Mouse (Mus musculus) lung, embryonic 15.5 days (tissue): Measurements from ENCODE around the gene Glyat. TPM values are rescaled to one million over a fixed set of nuclear protein-coding genes. Genes with fewer than 3 reads are reported as not detected.
"Not testable (repeated sequence)": the region's sequence is repeated elsewhere in the genome, so short reads cannot be mapped to it uniquely, and the experiment has no call there.

Experiments
- ATAC-seq: fragments of 200-750 bp; cut with Nextera tagmentation; 2 replicates; pipeline ENCODE4 v1.8.0; 2017; ENCODE audit warnings: moderate number of reproducible peaks, borderline replicate concordance; ENCODE audit not compliant: low FRiP score, low TSS enrichment; ENCODE audit errors: extremely low read depth
- H3K27ac ChIP-seq: fragments of 300-500 bp; sonication (generic); 2 replicates; pipeline ENCODE4 v1.5.1; 2015; ENCODE audit warnings: moderate library complexity, mild to moderate bottlenecking, inconsistent platforms
- H3K27me3 ChIP-seq: fragments of 300-500 bp; sonication (generic); 2 replicates; pipeline ENCODE4 v1.6.1; 2015; ENCODE audit warnings: inconsistent platforms
- H3K36me3 ChIP-seq: fragments of 300-500 bp; sonication (generic); 2 replicates; pipeline ENCODE4 v1.6.1; 2015; ENCODE audit warnings: inconsistent platforms
- H3K4me1 ChIP-seq: fragments of 300-500 bp; sonication (generic); 2 replicates; pipeline ENCODE4 v1.6.1; 2015; ENCODE audit warnings: inconsistent platforms
- H3K4me2 ChIP-seq: fragments of 300-500 bp; sonication (generic); 2 replicates; pipeline ENCODE4 v1.6.1; 2015; ENCODE audit warnings: inconsistent platforms, mild to moderate bottlenecking, moderate library complexity
- H3K4me3 ChIP-seq: fragments of 300-500 bp; sonication (generic); 2 replicates; pipeline ENCODE4 v1.5.1; 2015; ENCODE audit warnings: mild to moderate bottlenecking, inconsistent platforms
- H3K9ac ChIP-seq: fragments of 300-500 bp; sonication (generic); 2 replicates; pipeline ENCODE4 v1.6.1; 2015; ENCODE audit warnings: inconsistent platforms
- H3K9me3 ChIP-seq: fragments of 300-500 bp; sonication (generic); 2 replicates; pipeline ENCODE4 v1.6.1; 2016; ENCODE audit warnings: inconsistent platforms
- WGBS: fragments of 180-500 bp; shearing (Covaris S2); methylation state at CpG from one replicate; pipeline ENCODE4 v1.1.7; 2015; 5-methylcytosine and 5-hydroxymethylcytosine counted together
- polyA plus RNA-seq: library from polyadenylated mRNA; unstranded; fragments of >200 nt; fragmentation: Nextera tagmentation; extraction: Ambion mirVana; gene quantifications from 2 replicates; pipeline ENCODE4 v1.2.1, GENCODE M21; 2015

The Glyat gene
- polyA plus RNA-seq, 1 experiment from 2014 or later = not detected

GRCm38 (mm10) chr19:12613646-12614045 is 19.5 kb upstream of the Glyat start:
- 60% methylated on average over 1 of the region's 1 CpGs for WGBS
- Histone ChIP-seq H3K4me3 (no peak overlapping the region), H3K9ac (no peak overlapping the region), H3K4me1 (no peaks in the 10 kb centered on the region), H3K36me3 (no peaks in the 10 kb centered on the region), H3K27ac (no peak overlapping the region), H3K27me3 (no peaks in the 10 kb centered on the region), H3K4me2 (no peak overlapping the region), H3K9me3 (no peaks in the 10 kb centered on the region)
- no peak for ATAC-seq

DNA sequence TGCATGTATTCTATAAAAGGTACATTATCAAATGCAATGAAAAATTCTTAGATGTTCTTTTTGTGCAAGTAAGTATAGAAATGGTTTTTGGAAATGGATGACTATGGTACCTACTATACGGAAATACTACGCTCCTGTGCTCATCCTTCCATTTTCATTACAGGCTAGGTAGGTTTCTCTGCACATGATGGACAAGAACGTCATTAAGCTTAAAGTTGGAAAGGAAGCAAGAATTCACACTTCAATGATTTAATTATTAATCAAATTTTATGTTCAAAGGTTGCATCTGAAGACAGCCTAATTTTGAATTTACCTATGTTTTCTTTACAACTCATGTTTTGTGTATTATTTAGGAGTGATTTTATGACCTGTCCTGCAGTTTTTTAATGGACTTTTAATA is 1.2 kb downstream of the Glyat start:
- Histone ChIP-seq H3K27ac (no peak overlapping the region), H3K4me2 (no peak overlapping the region), H3K4me1 (no peaks in the 10 kb centered on the region), H3K4me3 (no peak overlapping the region), H3K9ac (no peak overlapping the region), H3K27me3 (no peaks in the 10 kb centered on the region), H3K36me3 (no peaks in the 10 kb centered on the region), H3K9me3 (no peaks in the 10 kb centered on the region)
- 85% methylated on average over 3 of the region's 3 CpGs for WGBS
- no peak for ATAC-seq

GRCm38 (mm10) chr19:12634963-12635362 is 1.9 kb downstream of the Glyat start:
- Histone ChIP-seq H3K27ac (no peak overlapping the region), H3K4me3 (no peak overlapping the region), H3K4me2 (no peak overlapping the region), H3K9ac (no peak overlapping the region), H3K9me3 (no peaks in the 10 kb centered on the region), H3K27me3 (no peaks in the 10 kb centered on the region), H3K36me3 (no peaks in the 10 kb centered on the region), H3K4me1 (no peaks in the 10 kb centered on the region)
- ATAC-seq = no peak
- 78% methylated on average over 4 of the region's 4 CpGs for WGBS

DNA sequence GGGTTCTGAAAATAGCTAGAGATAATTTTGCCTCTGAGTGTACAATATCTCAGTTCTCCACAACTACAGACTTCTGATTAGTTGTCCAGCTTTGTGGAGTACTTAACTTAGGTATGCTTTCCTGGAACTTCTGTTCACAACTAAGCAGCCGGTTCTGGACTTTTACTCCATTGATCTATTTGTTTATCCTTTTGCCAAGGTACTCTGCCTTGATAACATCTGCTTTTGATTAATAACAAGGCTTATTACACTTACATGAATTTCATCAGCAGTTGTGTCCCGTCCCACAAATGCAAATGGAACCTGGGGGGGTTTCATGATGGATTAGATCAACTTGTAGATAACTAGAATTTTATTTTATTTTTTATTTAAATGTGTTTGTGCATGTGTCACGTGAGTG is 3.8 kb downstream of the Glyat start:
- no peaks in the 10 kb centered on the region for H3K9me3 ChIP-seq
- ATAC-seq = no peak
- 62% methylated on average over 3 of the region's 3 CpGs for WGBS

DNA sequence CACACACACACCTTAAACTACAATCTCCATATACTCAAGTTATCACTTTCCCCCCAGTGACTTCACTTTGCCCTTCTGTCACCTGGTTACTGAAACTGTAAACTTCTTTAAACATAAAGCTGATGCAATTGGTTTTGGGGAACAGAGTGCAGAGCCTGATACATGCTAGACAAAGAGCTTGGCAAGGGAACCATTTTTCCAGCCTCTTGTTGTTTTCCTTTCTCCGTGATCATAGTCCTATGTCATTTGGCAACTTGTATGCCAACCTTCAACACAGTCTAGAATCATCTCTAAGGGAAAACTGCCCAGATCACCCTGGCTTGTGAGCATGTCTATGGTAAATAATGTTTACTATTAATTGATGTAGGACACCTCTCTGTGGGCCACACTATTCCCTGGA is 4.9 kb downstream of the Glyat start:
- Histone ChIP-seq H3K9me3 (no peaks in the 10 kb centered on the region), H3K4me1 (no peaks in the 10 kb centered on the region), H3K9ac (no peak overlapping the region), H3K4me3 (no peak overlapping the region), H3K36me3 (no peaks in the 10 kb centered on the region), H3K27me3 (no peaks in the 10 kb centered on the region), H3K27ac (no peak overlapping the region), H3K4me2 (no peak overlapping the region)
- no peak for ATAC-seq
- WGBS = 67% methylated on average over 1 of the region's 1 CpGs

More for the DNA sequence above, 3.8 kb downstream of the Glyat start:
- no peak overlapping the region for H3K4me3 ChIP-seq
- no peaks in the 10 kb centered on the region for H3K4me1 ChIP-seq
- no peak overlapping the region for H3K9ac ChIP-seq
- no peak overlapping the region for H3K4me2 ChIP-seq
- no peak overlapping the region for H3K27ac ChIP-seq
- no peaks in the 10 kb centered on the region for H3K27me3 ChIP-seq
- no peaks in the 10 kb centered on the region for H3K36me3 ChIP-seq

GRCm38 (mm10) chr19:12649511-12649910 is 16.4 kb downstream of the Glyat start:
- H3K9me3 ChIP-seq = no peaks in the 10 kb centered on the region
- H3K27me3 ChIP-seq = no peaks in the 10 kb centered on the region
- no peak for ATAC-seq
- no peaks in the 10 kb centered on the region for H3K36me3 ChIP-seq
- no peak overlapping the region for H3K4me3 ChIP-seq
- no peaks in the 10 kb centered on the region for H3K4me1 ChIP-seq
- no peak overlapping the region for H3K9ac ChIP-seq
- H3K27ac ChIP-seq = no peak overlapping the region
- H3K4me2 ChIP-seq = no peak overlapping the region

DNA sequence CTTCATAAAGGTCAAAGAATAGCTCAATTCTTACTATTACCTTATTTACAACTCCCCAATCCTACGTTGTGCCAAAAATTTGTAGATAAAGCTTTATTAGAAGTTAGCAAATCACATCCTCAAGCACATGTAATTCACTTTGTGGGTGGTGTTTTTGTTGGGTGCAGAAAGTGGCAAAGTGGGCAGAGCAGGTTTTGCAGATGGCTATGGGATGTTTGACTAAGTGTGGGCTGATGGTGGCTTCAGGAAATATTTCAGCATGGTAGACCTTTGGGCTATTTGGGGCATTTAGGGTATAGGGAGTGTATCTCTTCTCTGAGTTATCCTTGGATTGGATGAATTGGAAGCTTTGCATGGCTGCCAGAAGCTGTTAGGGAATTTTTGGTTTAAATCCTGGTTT is 33.0 kb downstream of the Glyat start:
- no peak overlapping the region for H3K4me3 ChIP-seq
- H3K4me1 ChIP-seq = no peaks in the 10 kb centered on the region
- no peak overlapping the region for H3K4me2 ChIP-seq
- no peaks in the 10 kb centered on the region for H3K9me3 ChIP-seq
- WGBS = 49% methylated on average over 1 of the region's 1 CpGs
- no peak overlapping the region for H3K9ac ChIP-seq
- no peak overlapping the region for H3K27ac ChIP-seq
- ATAC-seq = no peak
- H3K36me3 ChIP-seq = no peaks in the 10 kb centered on the region
- no peaks in the 10 kb centered on the region for H3K27me3 ChIP-seq

DNA sequence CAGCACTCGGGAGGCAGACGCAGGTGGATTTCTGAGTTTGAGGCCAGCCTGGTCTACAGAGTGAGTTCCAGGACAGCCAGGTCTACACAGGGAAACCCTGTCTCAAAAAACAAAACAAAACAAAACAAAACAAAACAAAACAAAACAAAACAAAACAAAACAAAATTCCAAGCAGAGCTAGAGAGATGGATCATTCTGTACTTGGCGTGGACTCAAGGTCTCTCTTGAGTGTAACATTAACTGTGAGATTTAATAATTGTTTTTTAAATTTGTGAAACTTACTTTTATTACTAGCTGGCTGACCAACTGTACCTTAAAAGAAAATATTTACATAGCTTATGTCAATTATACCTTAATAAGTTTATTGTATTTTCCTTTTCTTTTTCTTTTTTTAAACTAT is 35.5 kb downstream of the Glyat start:
- 92% methylated on average over 3 of the region's 3 CpGs for WGBS
- not testable (repeated sequence) for H3K27me3 ChIP-seq, H3K27ac ChIP-seq, H3K9ac ChIP-seq, H3K4me3 ChIP-seq, H3K36me3 ChIP-seq, H3K9me3 ChIP-seq, H3K4me2 ChIP-seq, H3K4me1 ChIP-seq, ATAC-seq

DNA sequence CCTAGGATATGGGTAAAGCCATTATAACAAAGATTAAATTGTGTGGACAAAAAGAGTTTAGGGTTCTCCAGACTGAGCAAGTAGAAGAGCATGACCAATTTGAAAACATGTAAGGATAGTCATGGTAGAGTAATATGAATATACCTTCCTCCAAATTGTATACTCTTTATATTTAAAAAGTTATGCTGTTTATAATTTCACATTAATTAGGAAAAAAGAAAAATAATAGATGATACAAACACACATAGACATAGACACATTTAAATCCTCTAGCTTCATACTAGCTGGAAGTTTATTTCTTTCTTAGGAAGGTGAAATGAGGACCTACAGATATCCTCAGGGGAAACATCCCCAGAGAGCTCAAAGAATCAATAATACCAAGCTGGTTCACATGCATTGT is 37.0 kb downstream of the Glyat start, which contains the start of gene Olfr1442:
Gene Olfr1442 (plus strand): TSS at position 301 of the 400 bp plus-strand sequence.
- no peak within 1 kb of the TSS for H3K4me2 ChIP-seq
- H3K9ac ChIP-seq = no peak within 1 kb of the TSS
- no peak within 1 kb of the TSS for H3K4me3 ChIP-seq
- no peaks in the 10 kb centered on the region for H3K9me3 ChIP-seq
- H3K36me3 ChIP-seq = no peaks in the 10 kb centered on the region
- no peaks in the 10 kb centered on the region for H3K27me3 ChIP-seq
- no peak for ATAC-seq
- H3K27ac ChIP-seq = no peak within 1 kb of the TSS
- no peaks in the 10 kb centered on the region for H3K4me1 ChIP-seq

- H3K4me2 ChIP-seq = no peak overlapping the region
- H3K27ac ChIP-seq = no peak overlapping the region
- H3K9me3 ChIP-seq = no peaks in the 10 kb centered on the region
- H3K36me3 ChIP-seq = no peaks in the 10 kb centered on the region
- H3K4me3 ChIP-seq = no peak overlapping the region
- WGBS = 81% methylated on average over 4 of the region's 4 CpGs
- H3K9ac ChIP-seq = no peak overlapping the region
- no peak for ATAC-seq
- no peaks in the 10 kb centered on the region for H3K27me3 ChIP-seq
- no peaks in the 10 kb centered on the region for H3K4me1 ChIP-seq
Observed at GRCm38 (mm10) chr19:12671051-12671450, 37.9 kb downstream of the Glyat start.

- Histone ChIP-seq H3K36me3 (no peaks in the 10 kb centered on the region), H3K27ac (no peak within 1 kb of the TSS), H3K4me3 (no peak within 1 kb of the TSS), H3K9ac (no peak within 1 kb of the TSS), H3K4me1 (no peaks in the 10 kb centered on the region), H3K9me3 (no peaks in the 10 kb centered on the region), H3K4me2 (no peak within 1 kb of the TSS), H3K27me3 (no peaks in the 10 kb centered on the region)
- ATAC-seq = no peak
- 66% methylated on average over 3 of the region's 3 CpGs for WGBS
Observed at GRCm38 (mm10) chr19:12677812-12678211, 44.7 kb downstream of the Glyat start, which contains the start of gene Olfr1443. Olfr1443 (plus strand) TSS chr19:12678112.

DNA sequence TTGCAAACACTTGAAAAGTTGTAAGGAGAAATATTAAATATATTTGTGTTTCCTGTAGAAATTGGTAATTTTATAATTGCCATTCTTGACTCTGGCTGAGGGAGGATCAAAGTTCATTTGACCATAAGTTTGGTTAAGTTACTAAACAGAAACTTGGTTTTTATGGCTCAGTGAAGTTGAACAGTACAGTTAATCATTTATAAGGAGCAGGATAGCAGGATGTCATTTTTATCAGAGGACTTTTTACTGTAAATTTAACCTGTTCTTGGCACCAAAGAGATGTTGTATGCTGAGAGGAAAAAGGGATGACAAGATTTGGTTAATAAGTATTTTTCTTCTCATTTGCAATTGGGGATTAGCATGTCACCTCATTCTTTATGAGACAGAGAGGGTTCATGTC is 51.5 kb downstream of the Glyat start:
- Histone ChIP-seq H3K9ac (no peak overlapping the region), H3K9me3 (no peaks in the 10 kb centered on the region), H3K4me2 (no peak overlapping the region), H3K4me3 (no peak overlapping the region), H3K4me1 (no peaks in the 10 kb centered on the region), H3K36me3 (no peaks in the 10 kb centered on the region), H3K27me3 (no peaks in the 10 kb centered on the region), H3K27ac (no peak overlapping the region)
- no peak for ATAC-seq

DNA sequence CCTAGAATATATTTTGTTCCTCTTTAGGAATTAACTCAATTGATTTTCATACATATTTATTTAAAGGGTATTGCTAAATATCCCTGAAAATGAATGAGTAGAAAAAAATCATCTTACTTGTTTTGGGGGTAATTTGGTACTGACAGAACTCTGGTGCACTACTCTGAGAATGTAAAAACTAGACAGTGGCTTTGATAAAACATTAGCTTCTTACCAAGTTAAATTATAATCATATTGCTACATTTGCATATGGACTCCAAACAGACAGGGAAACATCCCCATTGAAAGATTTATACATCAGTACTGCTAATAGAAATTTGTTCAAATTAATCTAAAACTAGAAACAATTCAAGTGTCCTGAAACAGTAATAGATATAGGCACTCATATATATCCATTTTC is 52.1 kb downstream of the Glyat start:
- no peaks in the 10 kb centered on the region for H3K27me3 ChIP-seq
- no peak overlapping the region for H3K27ac ChIP-seq
- no peaks in the 10 kb centered on the region for H3K4me1 ChIP-seq
- no peak for ATAC-seq
- no peaks in the 10 kb centered on the region for H3K36me3 ChIP-seq
- no peaks in the 10 kb centered on the region for H3K9me3 ChIP-seq
- H3K9ac ChIP-seq = no peak overlapping the region
- H3K4me3 ChIP-seq = no peak overlapping the region
- H3K4me2 ChIP-seq = no peak overlapping the region
